25 mouse cellular contexts compared by ENCODE assay signal in genomic region chr19:44781987-44782386, GRCm38 (mm10). TPM values are rescaled to one million over a fixed set of nuclear protein-coding genes. Genes with fewer than 3 reads are reported as not detected.
"Had no signal": no experiment of that assay in that cellular context is flagged by ENCODE, and none has a peak within 500 bp of the region (broad histone marks: within the 10 kb centered on the region; RNA-seq: fewer than 3 reads in every experiment).

No protein-coding gene starts in this region.

- ATAC-seq: forebrain, embryonic 13.5 days; forebrain, embryonic 14.5 days; forebrain, embryonic 15.5 days; forebrain, embryonic 16.5 days; forebrain, postnatal 0 days had no signal

- DNase-seq: cerebellum, postnatal 10 days; cerebellum, postnatal 14 days; cerebellum, postnatal 25 days; cerebellum, postnatal 36 days; embryo, embryonic 11 days; forebrain, postnatal 0 days; gastrocnemius, adult 2 months; gastrocnemius, postnatal 10 days; gastrocnemius, postnatal 14 days; gastrocnemius, postnatal 25 days; gastrocnemius, postnatal 36 days; heart, adult 11 months; heart, adult 18-20 months; heart, adult 2 months had no signal

- H3K27me3 ChIP-seq: forebrain, embryonic 15.5 days had no signal

RNA-seq across cellular contexts. Expression of gene Pax2, which starts 26.1 kb away (rescaled TPM):
- total RNA-seq: common myeloid progenitor, adult 5-6 weeks; gastrocnemius, adult 18-20 months; gastrocnemius, adult 2 months; gastrocnemius, adult 8-10 months; gastrocnemius, postnatal 10 days; gastrocnemius, postnatal 14 days; gastrocnemius, postnatal 25 days; gastrocnemius, postnatal 36 days; gastrocnemius, postnatal 4 days; granulocyte monocyte progenitor cell, adult 5-6 weeks; heart, adult 18-20 months; heart, adult 2 months; heart, adult 8-10 months had no signal
- polyA plus RNA-seq: erythroblast, embryonic 14.5 days; forebrain, embryonic 16.5 days; heart, adult 2 months had no signal
